Mouse (Mus musculus) T-helper 2 cell (primary cell): Measurements from ENCODE around the gene Usp24.

Experiments
- in situ Hi-C: fragments of 300-600 bp; cut with MboI, MseI; formaldehyde crosslinking; loops from one replicate; pipeline ENCODE4 v1.15.1; 2025; ENCODE audit warnings: high pct_unique_total_duplicates

The Usp24 gene

DNA sequence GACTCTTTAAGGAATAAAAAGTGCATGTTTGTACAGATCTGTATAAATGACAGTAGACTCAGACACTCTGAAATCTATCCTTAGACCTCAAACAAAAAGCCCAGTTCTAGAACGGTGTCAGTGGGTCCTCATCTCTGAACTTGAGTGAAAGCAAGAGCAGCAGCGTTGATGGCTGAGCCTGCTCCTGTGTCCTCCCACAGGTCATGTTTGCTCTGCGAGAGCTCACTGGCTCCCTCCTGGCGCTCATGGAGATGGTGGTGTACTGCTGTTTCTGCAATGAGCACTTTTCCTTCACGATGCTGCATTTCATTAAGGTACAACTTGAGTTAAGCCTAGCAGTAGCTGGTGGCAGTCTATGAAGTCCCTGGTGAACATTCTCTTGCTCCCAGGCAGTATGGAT, 110.3 kb downstream of the Usp24 start:
- in situ Hi-C loops = no loop called here

DNA sequence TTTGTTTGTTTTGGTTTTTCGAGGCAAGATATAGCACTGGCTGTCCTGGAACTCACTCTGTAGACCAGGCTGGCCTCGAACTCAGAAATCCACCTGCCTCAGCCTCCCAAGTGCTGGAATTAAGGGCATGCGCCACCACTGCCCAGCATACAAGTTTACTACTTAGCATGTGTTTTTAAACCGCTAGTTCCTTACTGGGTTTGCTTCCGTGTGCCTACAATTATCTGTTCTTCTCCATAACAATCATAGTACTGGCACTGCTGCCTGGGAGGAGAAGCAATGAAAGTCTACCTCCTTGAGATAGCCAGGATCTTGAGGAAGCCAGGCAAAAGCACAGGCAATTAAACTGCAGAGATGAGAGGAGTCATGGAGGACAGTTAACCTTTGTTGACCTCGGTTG, 112.6 kb downstream of the Usp24 start:
- in situ Hi-C loops = no loop called here

DNA sequence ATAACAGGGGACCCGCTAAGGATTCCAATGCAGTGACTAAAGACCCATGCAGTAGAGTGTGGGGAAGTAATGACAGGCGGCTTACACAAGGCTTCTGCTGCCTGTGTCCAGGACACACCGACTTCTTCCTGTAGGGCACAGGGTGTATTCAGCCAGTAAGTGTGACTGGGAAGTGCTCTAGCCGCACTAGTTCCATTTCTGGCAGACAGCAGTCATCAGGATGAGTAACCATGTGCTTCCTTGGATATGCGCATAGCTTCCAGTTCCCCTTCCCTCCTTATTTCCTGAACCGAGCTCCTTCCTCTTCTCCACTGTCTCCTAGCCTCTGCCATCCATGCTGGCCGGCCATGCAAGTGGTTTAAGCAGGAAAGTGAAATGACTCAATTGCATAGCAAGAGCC, 113.1 kb downstream of the Usp24 start:
- in situ Hi-C loops = no loop called here

DNA sequence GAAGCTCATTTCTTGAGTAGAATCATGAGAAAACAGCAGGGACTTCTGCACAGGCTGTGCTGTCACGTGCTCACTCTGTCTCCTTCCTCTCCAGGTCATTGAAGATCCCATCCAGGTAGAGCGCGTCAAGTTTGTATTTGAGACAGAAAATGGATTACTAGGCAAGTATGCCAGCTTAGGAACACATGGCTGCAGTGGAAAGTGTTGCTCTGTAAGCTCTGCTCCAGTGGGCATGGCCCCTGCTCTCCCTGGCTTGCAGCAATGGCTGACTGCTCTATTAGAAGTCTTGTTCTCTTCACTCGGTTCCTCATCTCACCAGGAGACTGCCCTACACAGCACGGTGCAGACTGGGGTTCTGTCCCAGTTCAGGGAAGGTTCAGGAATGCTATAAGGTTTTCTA, 114.4 kb downstream of the Usp24 start:
- in situ Hi-C loops = loop anchor here (5.0 kb wide), 1 partner anchor 37 kb away; no protein-coding TSS in a partner anchor

DNA sequence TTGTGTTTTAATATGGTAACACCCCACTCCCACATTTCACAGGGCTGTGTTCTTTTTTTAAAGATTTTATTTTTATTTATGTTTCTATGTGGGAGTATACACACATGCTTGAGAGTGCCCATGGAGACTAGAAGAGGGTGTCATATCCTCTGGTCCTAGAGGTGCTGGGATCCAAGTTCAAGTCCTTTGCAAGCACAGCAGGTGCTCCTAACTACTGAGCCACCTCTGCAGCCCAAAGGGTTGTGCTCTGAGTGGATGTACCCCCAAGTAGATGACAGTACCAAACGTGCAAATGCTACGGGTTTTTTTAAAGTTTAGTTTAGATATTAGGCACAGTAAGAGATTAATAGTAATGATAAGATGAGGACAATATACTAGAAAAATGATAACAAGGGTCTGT, 119.4 kb downstream of the Usp24 start:
- in situ Hi-C loops = no loop called here

DNA sequence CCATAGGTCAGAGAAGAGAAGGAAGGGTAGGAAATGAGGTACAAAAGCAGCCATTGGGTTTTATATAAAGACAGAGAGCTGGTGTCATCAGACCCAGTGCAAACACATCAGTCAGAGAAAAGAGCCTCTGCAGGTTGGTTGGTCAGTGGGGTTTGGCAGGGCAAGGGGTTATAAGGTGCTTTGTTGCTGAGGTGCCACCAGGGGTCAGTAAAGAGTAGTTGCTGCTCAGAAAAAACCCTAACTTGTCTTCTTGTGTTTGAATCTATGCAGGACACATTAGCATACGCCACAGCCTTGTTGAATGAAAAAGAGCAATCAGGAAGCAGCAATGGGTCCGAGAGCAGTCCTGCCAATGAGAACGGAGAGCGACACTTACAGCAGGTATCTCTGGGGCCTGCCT, 120.5 kb downstream of the Usp24 start:
- in situ Hi-C loops = no loop called here

DNA sequence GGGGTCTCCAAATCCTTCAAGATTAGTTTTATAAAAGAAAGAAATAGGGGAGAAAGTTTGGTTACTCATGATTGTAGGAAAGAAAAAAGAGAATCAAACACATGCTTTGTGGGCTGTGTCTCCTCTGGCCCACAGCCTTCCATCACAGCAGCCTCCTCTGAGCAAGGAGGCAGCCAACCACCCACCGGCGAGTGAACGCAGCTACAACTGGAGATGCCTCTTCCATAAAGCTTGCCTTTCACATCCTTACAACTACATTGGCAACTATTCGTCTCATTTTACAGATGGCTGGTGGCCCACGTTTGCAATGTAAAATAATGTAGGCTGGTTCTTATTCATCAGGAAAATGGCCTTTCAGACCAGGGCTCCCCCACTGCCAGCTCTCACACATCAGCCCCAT, 121.2 kb downstream of the Usp24 start:
- in situ Hi-C loops = no loop called here

DNA sequence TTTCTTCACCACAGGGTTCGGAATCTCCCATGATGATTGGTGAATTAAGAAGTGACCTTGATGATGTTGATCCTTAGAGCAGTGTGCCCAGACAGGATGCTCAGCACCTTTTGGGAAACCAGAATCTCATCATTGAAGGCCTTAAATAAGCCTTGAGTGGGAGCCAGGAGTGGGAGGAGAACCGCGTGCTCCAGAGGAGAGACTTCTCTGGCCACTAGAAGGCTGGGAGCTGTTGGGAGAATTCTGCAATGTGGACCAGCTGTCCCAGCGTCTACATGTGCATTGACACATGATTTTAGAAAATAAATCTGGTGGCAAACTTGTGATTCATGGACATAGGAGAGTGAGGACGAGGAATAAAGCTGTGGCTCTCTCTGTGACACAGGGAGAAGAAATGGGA, 122.8 kb downstream of the Usp24 start:
- in situ Hi-C loops = no loop called here

DNA sequence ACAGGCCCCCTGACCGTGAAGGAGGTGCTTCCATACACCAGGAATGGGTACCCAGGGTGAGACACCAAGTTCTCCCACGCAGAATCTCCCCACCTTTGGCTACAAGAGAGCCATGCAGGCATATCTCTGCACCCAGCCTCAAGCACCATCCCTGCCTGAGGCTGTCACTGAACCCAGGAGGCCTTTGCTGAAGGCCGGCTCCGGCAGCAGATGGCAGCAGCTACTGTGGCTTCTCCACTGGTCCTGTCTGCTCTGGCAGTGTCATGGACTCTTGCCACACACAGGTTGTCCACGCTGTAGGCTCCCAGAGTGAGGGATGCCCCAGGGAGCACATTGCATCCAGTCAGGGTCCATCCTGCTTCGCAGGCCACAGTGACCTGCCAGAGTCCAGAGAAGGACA, 127.2 kb downstream of the Usp24 start:
- in situ Hi-C loops = no loop called here

DNA sequence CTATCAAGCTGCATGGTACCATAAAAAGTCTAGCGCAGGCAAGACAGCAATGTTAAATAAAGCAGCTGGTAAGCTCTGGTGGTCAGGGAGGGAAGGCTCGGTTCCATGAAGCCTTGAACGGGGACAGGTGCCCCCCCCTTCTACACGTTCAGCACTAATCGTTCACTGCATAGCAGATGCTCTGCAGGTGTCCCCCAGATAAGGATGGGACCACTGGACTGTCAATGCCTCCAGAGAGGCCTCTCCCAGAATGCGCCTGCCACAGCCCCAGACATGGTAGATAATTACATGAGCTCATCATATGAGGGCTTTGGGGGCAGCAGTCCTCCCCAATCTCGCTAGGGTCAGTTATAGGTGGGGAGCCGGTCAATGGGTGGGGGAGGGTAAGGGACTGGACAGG, 133.3 kb downstream of the Usp24 start:
- in situ Hi-C loops = no loop called here

DNA sequence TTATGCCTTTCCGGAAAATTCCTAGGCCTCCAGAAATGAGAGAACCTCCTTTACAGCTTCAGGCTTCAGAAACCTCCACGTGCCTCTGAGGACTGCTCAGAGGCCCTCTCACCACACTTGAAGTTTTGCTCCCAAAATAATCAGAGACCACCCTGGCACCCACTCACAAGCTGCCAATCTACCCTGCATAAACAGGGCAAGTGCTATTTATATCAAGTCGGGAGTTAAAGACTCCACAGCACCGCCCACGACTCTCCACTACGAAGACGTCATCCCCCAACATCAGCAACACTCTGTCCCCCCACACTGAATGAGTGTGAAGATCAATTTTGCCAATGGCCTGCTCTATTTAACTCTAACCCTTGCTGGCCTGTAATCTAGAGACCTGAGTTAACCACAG, 136.4 kb downstream of the Usp24 start:
- in situ Hi-C loops = no loop called here

DNA sequence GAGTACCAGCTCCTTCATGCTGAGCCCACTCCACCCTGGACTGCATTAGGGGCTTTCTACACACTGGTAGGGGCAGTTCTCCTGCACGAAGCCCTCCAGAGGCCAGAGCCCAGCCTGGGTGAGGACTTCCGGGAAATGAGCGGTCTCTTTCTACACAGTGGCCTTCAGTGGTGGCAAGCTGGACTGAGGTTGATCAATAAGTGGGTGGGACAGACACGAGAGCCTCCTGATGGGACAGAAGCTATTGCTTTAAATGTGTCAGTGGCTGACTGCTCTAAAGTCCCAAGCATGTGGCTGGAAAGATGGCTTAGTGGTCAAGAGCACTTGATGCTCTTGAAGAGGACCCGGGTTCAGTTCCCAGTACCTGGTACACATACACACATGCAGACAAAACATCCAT, 137.1 kb downstream of the Usp24 start:
- in situ Hi-C loops = no loop called here

DNA sequence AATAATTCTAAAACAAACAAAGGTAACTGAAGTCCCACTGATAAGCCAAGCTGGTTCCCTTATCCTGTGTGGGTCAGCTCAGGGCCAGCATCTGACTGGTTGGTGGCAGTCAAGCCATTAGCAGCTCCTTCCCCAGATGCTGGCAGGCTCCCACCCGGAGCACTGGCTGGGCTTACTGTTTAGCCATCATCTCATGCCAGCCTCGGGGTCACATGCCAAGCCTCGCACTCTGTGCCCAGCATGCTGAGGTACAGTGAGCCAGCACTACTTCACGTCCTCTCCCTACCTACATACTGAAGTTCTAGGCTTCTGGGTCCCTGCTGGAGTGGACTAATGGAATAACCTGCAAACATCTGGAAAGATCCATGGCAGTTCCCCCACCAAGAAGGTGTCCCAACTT, 137.5 kb downstream of the Usp24 start:
- in situ Hi-C loops = no loop called here

DNA sequence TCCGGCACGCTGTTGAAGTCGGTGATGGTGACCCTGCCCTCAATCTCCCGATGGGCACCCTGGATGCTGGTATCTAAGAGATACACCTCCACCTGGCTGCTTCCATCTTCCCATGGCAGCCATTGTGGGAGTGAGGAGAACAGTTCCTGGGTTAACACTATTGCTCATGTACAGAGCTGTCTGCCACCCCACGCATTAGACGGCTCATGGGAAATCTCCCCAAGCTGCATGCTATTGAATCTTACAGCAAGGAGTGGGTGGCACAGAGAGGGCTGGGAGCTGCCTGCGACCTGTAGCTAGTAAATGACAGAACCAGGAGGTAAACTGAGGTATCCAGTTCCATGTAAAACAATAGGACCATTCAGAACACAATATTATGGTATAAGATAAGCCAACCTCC, 138.5 kb downstream of the Usp24 start:
- in situ Hi-C loops = no loop called here

DNA sequence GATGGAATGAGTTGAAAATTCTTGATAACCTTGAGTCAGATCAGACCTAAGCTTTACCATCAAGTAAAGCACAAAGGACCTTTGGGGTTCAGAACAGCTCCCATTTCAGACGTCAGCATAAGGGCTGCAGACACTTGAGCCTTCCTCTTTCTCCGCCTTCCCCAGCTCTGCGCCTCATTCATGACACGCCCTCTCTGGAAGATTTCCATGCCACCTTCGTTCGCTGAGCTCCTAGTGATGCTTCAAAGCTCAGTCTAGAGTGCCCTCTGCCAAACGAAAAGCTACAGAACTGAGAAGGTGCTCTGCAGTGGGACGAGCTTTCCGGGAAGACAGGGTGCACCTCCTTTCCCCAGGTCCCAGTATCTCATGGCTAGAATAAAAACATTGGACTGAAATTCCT, 146.0 kb downstream of the Usp24 start:
- in situ Hi-C loops = no loop called here

DNA sequence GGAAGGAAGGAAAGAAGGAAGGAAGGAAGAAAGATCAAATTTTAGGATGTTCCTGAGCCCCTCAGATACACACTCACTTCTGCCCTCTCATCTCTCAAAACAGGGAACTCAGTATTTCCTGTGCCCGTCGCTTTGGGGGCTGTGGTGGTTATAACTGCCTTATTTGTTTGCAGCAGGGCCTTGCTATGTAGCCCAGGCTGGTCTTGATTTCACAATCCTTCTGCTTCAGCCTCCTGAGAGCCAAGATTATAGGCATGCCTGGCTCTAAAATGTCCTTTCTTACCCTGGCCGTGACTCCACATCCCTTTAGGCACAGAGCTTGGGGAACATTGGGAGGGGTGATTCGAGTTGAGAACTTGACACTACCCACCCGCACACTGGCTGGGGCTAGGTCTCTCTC, 146.5 kb downstream of the Usp24 start:
- in situ Hi-C loops = no loop called here

DNA sequence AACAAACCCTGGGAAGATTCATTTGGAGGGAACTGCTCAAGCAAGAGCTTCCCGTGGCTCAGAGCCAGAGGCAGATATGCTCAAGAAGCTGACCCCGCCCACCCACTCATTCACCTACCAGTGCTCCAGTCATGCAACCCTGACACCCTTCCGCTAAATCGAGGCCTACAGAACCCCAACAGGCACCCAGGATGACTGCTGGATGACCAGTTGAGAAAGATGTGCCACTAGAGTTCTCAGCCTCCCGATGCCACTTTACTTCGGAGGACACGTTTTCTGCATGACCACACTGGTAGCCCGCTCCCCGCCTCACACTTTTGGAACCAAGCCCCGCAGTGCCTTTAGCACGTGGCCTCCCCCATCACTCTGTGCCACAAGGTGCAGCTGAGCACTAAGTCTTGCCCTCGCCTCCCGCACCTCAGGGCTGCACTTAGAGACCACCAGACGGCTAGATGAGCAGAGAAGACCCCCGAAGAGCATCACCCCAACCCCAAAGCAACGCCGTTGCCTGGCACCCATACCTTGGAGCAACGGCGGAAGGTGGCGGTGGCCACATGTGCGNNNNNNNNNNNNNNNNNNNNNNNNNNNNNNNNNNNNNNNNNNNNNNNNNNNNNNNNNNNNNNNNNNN, 147.3 kb downstream of the Usp24 start:
- in situ Hi-C loops = no loop called here

DNA sequence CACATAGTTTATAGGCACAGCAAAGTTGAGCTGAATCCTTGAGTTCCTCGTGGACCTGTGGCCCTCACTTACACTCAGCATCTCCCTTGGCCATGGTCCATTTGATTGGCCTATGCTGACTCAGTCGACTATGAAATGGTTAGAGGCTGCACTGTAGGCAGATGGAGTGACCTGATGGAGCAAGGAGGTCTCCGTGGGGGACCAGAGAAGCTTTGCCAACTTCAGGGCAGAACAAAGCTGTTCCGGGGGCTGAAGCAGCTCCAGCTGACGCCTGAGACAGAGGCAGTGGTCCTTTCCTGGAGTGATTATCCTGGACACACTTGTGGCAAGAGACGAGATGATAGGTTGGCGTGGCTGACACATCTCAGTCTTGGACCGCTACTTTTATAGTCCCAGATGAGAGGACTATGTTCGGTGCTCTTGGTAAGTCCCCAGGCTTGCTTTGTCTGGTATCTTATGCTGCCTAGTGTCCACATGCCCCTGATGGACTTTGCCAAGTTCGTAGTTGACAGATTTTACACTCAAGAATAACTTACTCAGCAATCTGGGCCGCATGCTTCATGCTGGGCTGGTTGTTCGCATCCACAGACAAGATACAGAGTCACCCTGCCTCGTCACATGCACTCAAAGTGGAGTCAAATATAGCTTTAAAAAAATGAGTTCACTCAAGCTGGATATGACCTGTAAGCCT, 151.6 kb downstream of the Usp24 start:
- in situ Hi-C loops = loop anchor here (5.0 kb wide), 1 partner anchor 35 kb away; no protein-coding TSS in a partner anchor

DNA sequence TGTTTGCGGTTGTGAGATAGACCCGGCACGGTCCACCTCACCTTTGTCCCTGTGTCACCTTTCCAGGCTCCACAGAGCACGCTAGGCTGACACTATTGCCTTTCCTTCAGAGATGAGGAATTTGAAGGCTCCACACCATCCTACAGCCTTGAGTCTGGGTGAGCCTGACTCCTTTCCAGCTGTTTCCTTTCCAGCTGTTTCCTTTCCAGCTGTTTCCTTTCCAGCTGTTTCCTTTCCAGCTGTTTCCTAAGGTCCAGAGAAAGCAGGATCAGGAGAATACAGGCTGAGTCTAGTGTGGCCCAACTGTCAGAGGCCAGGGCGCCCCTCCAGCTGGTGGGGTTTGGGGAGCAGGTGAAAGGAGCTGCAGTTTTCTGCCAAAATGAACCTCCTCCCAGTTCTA, 154.9 kb downstream of the Usp24 start:
- in situ Hi-C loops = loop anchor here (10.0 kb wide), 1 partner anchor 54 kb away; no protein-coding TSS in a partner anchor

DNA sequence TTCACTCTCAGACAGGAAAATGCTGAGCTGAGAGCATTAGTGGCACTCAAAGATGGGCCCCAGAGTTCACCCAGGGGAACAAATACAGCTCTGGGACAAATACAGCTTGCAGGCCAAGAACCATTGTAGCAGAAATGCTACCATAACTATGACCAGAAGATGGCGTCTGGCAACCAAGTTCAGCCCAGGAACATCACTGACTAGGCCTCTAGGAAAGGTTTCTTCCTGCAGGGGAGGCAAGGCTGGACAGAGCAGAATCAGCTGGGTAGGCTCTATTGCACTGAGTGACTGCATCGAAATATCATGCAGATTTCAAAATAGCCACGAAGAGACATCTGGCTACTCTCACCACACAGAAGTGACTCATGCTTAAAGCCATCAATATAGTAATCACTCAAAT, 156.3 kb downstream of the Usp24 start:
- in situ Hi-C loops = loop anchor here (10.0 kb wide), 1 partner anchor 52 kb away; no protein-coding TSS in a partner anchor

DNA sequence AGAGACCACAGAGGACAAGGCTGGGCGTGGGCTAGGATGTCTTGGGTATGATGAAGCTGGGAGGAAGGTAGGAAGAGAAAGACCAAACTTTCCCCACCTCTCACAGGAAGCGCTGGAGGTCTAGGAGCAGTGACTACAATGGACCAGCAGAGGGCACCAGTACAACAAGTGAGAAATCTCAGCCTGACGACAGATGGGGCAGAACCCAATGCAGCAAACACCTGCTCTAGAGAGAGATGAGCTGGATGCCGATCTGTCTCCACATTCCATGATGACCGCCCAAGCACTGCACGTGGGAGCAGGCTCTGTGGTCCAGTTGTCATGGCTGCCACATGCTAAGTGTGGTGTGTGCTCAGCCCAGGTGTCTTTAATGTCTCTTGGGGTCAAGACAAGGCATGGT, 158.2 kb downstream of the Usp24 start:
- in situ Hi-C loops = loop anchor here (10.0 kb wide), 1 partner anchor 51 kb away; no protein-coding TSS in a partner anchor

DNA sequence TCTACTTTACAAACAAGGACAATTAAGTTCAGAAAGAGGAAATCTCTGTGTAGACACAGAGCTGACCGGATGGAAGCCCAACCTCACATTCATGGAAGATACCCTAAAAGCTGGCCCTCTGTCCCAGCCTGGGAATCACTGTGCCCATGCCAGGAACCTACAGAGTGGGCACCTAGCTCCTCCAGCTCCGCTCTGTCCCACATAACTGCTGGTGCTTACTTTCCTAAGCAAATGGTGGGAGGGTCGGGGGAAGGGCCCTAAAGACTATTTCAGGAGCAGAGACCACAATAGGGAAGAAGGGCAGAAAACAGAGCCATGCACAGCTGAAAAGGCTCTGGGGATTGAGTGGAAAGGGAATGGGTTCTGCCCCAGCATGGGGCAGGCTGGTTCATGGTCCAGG, 164.5 kb downstream of the Usp24 start:
- in situ Hi-C loops = no loop called here

DNA sequence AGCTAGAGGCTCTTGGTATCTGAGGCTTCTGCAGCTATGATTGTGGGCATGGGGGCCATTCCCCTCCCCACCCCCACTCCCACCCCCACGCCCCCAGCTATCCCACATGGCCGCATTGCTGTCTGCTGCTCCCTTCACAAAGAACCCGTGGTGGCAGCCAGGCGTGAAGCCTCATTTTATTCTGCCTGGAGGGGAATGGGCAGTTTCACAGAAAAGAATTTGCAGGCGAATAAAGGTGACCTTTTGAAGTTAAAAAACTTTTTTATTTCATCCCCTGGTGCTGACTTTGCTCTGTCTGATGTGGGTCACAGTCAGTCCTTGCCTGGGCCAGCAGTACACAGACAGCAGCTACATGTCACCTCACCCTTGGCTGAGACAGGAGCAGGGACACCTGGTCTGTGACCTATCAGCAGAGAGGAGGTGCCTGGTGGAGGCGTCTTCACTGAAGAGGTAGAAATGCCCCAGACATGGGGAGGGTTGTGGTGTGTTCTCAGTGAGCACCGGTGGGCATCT, 167.3 kb downstream of the Usp24 start:
- in situ Hi-C loops = no loop called here
